ENCODE assay signal across 7 mouse cellular contexts in the genomic region with DNA sequence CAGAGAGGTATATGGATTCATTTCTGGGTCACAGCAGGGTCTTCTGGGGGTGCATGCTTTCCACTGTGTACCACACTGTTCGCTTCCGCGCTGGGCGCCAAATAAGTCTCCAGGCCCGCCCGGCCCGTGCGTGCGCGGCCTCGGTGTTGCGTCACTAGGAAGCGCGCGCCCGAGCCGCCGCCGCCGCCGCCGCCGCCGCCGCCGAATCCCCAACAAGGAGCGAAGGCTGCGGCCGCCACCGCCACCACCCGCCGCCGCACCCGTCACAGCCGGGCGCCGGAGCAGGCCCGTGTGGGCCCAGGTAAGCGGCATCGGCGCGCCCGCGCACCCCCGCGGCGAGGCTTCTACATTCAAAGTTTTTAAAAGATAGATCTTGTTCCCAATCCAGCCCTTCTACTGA. TPM values are rescaled to one million over a fixed set of nuclear protein-coding genes. Genes with fewer than 3 reads are reported as not detected.
DNase-seq lines count a peak whose midpoint lies in the region; ATAC-seq lines count a peak whose summit lies in the region.
"Not testable (repeated sequence)": the region's sequence is repeated elsewhere in the genome, so short reads cannot be mapped to it uniquely, and the experiment has no call there.

No protein-coding gene starts in this region.

- DNase-seq in cerebellum, adult 11 months, result peak; percentile 34
- DNase-seq in spleen, adult 12 weeks (ENCODE audit: low spot score), result peak; percentile 39

- peak overlapping the region; percentile 27; the same call in 1 of the 2 replicates for H3K4me2 ChIP-seq in forebrain, embryonic 13.5 days
- H3K4me2 ChIP-seq in heart, embryonic 16.5 days (ENCODE audit: low read depth, low read length), result peak overlapping the region; percentile 55
- H3K4me2 ChIP-seq in kidney, embryonic 14.5 days (replicated peaks; ENCODE audit: low read depth, low read length), result not testable (repeated sequence)
- H3K4me2 ChIP-seq in limb, embryonic 15.5 days, result peak overlapping the region; percentile 30; the same call in 1 of the 2 replicates
- H3K4me2 ChIP-seq in midbrain, embryonic 12.5 days (replicated peaks), result peak overlapping the region; percentile 32

- 53% methylated on average over 47 of the region's 47 CpGs for WGBS in forebrain, embryonic 13.5 days
- 45% methylated on average over 39 of the region's 47 CpGs for WGBS in heart, embryonic 16.5 days
- 52% methylated on average over 40 of the region's 47 CpGs for whole genome bisulfite sequencing in kidney, embryonic 14.5 days
- 53% methylated on average over 36 of the region's 47 CpGs for WGBS in limb, embryonic 15.5 days
- WGBS in midbrain, embryonic 12.5 days, result 42% methylated on average over 43 of the region's 47 CpGs

- H3K4me1 ChIP-seq in forebrain, embryonic 13.5 days; heart, embryonic 16.5 days (ENCODE audit: control insufficient read depth, insufficient read depth, low read length); kidney, embryonic 14.5 days (ENCODE audit: control insufficient read depth, insufficient read depth, low read length); limb, embryonic 15.5 days; midbrain, embryonic 12.5 days: not testable (repeated sequence)

- peak; percentile 98 for ATAC-seq in forebrain, embryonic 13.5 days
- ATAC-seq in heart, embryonic 16.5 days (replicated peaks; ENCODE audit: extremely low read depth, insufficient read depth, low FRiP score), result peak; percentile 96
- peak; percentile 97 for ATAC-seq in kidney, embryonic 14.5 days (ENCODE audit: low FRiP score, low TSS enrichment)
- peak; percentile 93 for ATAC-seq in limb, embryonic 15.5 days (ENCODE audit: insufficient number of reproducible peaks, low FRiP score, low TSS enrichment, low read depth)
- peak; percentile 97 for ATAC-seq in midbrain, embryonic 12.5 days (ENCODE audit: low FRiP score, low read depth)

- not testable (repeated sequence) for H3K9ac ChIP-seq in forebrain, embryonic 13.5 days; heart, embryonic 16.5 days (ENCODE audit: low read length); kidney, embryonic 14.5 days (ENCODE audit: low read depth, low read length); limb, embryonic 15.5 days; midbrain, embryonic 12.5 days (replicated peaks)

- H3K9me3 ChIP-seq in forebrain, embryonic 13.5 days (replicated peaks); heart, embryonic 16.5 days (replicated peaks; ENCODE audit: control insufficient read depth, low read length); kidney, embryonic 14.5 days (ENCODE audit: control insufficient read depth, low read length); limb, embryonic 15.5 days; midbrain, embryonic 12.5 days: not testable (repeated sequence)

- not testable (repeated sequence) for H3K27me3 ChIP-seq in forebrain, embryonic 13.5 days; heart, embryonic 16.5 days (ENCODE audit: control insufficient read depth, insufficient read depth, low read length); kidney, embryonic 14.5 days (ENCODE audit: control insufficient read depth, insufficient read depth, low read length); limb, embryonic 15.5 days; midbrain, embryonic 12.5 days

- peak overlapping the region; percentile 26 for H3K4me3 ChIP-seq in forebrain, embryonic 13.5 days
- peak overlapping the region; percentile 41 for H3K4me3 ChIP-seq in heart, embryonic 16.5 days (ENCODE audit: low read length)
- not testable (repeated sequence) for H3K4me3 ChIP-seq in kidney, embryonic 14.5 days (ENCODE audit: low read length)
- H3K4me3 ChIP-seq in limb, embryonic 15.5 days, result peak overlapping the region; percentile 34
- peak overlapping the region; percentile 32 for H3K4me3 ChIP-seq in midbrain, embryonic 12.5 days

- H3K27ac ChIP-seq in forebrain, embryonic 13.5 days; heart, embryonic 16.5 days (ENCODE audit: low read length); kidney, embryonic 14.5 days (ENCODE audit: low read depth, low read length); limb, embryonic 15.5 days; midbrain, embryonic 12.5 days (replicated peaks): not testable (repeated sequence)

- not testable (repeated sequence) for H3K36me3 ChIP-seq in forebrain, embryonic 13.5 days (ENCODE audit: poor library complexity, severe bottlenecking); heart, embryonic 16.5 days (ENCODE audit: control insufficient read depth, insufficient read depth); kidney, embryonic 14.5 days (ENCODE audit: control insufficient read depth, insufficient read depth, low read length); limb, embryonic 15.5 days; midbrain, embryonic 12.5 days

RNA-seq across cellular contexts. Expression of gene Gm21119, which starts 57.1 kb away (rescaled TPM):
- polyA plus RNA-seq in forebrain, embryonic 13.5 days (2015; fragmentation: Nextera tagmentation; extraction: Ambion mirVana), result 0.17 TPM in 1 of 2 replicates, not detected in the other
- 0.21 and 0.22 TPM in 2 replicates for polyA plus RNA-seq in heart, embryonic 16.5 days (2015; fragmentation: Nextera tagmentation; extraction: Ambion mirVana)
- polyA plus RNA-seq in kidney, embryonic 14.5 days (2014; fragmentation: Nextera tagmentation; extraction: Ambion mirVana), result 0.10 TPM in 1 of 2 replicates, not detected in the other
- polyA plus RNA-seq in limb, embryonic 15.5 days (2015; fragmentation: Nextera tagmentation; extraction: Ambion mirVana), result 0.06 TPM in 1 of 2 replicates, not detected in the other
- polyA plus RNA-seq in midbrain, embryonic 12.5 days (2016; fragmentation: Nextera tagmentation; extraction: Ambion mirVana), result not detected in 2 replicates
